In the genomic region with DNA sequence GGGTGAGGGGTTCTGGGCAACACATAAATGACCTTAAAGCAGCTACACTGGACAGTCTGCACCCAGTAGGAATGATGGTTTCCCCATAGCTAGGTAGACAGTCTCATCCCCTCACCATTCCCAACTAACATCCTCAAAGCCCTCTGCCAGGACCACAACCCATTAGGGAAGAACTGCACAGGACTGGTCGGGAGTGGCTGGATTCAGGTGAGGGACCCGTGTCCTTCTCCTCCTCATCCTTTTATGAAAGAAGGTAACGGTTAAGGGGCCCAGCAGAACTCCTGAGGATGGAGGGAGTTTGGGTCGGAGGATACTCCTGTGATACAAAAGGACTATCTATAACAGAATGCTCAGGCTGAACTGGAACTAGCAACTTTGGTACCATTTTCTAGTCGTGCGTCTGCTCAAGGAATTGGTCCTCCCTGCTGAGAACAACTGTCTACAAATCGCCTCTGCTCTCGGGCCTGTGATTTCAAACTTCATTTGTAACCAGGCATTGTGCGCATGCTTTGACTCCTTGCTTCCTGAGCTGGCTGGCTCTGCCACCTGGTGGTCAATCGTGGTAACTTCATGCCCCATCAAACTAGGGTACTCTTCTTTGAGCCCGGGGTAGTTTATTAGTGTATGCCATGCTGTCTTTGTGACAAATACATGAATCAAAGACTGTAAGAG, we compare ENCODE assay signal across 9 mouse cellular contexts.
DNase-seq lines count a peak whose midpoint lies in the region; ATAC-seq lines count a peak whose summit lies in the region.
"Had no signal": no experiment of that assay in that cellular context is flagged by ENCODE, and none has a peak within 500 bp of the region (broad histone marks: within the 10 kb centered on the region; RNA-seq: fewer than 3 reads in every experiment).

No protein-coding gene starts in this region.

- no peaks in the 10 kb centered on the region for H3K36me3 ChIP-seq in forebrain, embryonic 13.5 days (ENCODE audit: poor library complexity, severe bottlenecking)
- H3K36me3 ChIP-seq: limb, embryonic 12.5 days had no signal

- H3K4me1 ChIP-seq in forebrain, embryonic 13.5 days: no peaks in the 10 kb centered on the region; the same call in 1 of the 2 replicates
- H3K4me1 ChIP-seq: limb, embryonic 12.5 days had no signal

- no peaks in the 10 kb centered on the region for H3K27me3 ChIP-seq in forebrain, embryonic 13.5 days
- H3K27me3 ChIP-seq: limb, embryonic 12.5 days had no signal

- H3K4me3 ChIP-seq in forebrain, embryonic 13.5 days: no peak overlapping the region
- H3K4me3 ChIP-seq: limb, embryonic 12.5 days had no signal

- 27% methylated on average over 11 of the region's 11 CpGs for WGBS in forebrain, embryonic 13.5 days

- peak; percentile 87 for ATAC-seq in forebrain, embryonic 13.5 days

- H3K9ac ChIP-seq in forebrain, embryonic 13.5 days: no peak overlapping the region
- H3K9ac ChIP-seq: limb, embryonic 12.5 days had no signal

- H3K9me3 ChIP-seq in forebrain, embryonic 13.5 days (replicated peaks): no peaks in the 10 kb centered on the region
- H3K9me3 ChIP-seq: limb, embryonic 12.5 days had no signal

- 0 out of 2 replicates have a peak overlapping the region, but pooled peaks have one; percentile 21 for H3K4me2 ChIP-seq in forebrain, embryonic 13.5 days
- H3K4me2 ChIP-seq: limb, embryonic 12.5 days had no signal

- H3K27ac ChIP-seq in forebrain, embryonic 13.5 days: no peak overlapping the region
- H3K27ac ChIP-seq: limb, embryonic 12.5 days had no signal

- peak; percentile 86 for DNase-seq in ES-CJ7 (ENCODE audit: low read depth, low spot score)
- DNase-seq in c-Kit-positive CD71-positive TER-119-positive erythroid progenitor cells, embryonic 14.5 days (ENCODE audit: low spot score): peak; percentile 41
- peak; percentile 75 to 82 for DNase-seq in heart, postnatal 36 days
- peak; percentile 86 for DNase-seq in layer of hippocampus, adult 11-12 months (ENCODE audit: low spot score)
- DNase-seq in lung, postnatal 10 days: peak; percentile 84
- peak; percentile 70 for DNase-seq in ovary, postnatal 14 days (ENCODE audit: low spot score)
- DNase-seq in thymus, postnatal 10 days (ENCODE audit: low spot score in 2 of 2): peak; percentile 34 to 77

- intact Hi-C loops in heart, postnatal 36 days (cut with DNase I): loop anchor here (1.0 to 5.0 kb wide), 5 partner anchors 92 to 767 kb away; partner anchors contain the start of gene Gda
